Mouse (Mus musculus): Measurements from ENCODE around the gene Plvap.

GRCm38 (mm10) chr8:71483932-71484331, 27.6 kb downstream of the Plvap start:
- TF ChIP-seq POLR2A (IDR thresholded peaks at IDR 0.05; ENCODE audit: extremely low read depth, insufficient read depth, low read length), result no peak
- no peak for TF ChIP-seq CTCF (IDR thresholded peaks at IDR 0.05; ENCODE audit: extremely low read depth, insufficient read depth, low read length)

Measured in cortical plate, adult 2 months (tissue).